Mouse (Mus musculus) c-Kit-positive CD71-positive TER-119-negative erythroid progenitor cells, embryonic 14.5 days (primary cell): ENCODE results near the gene Tmem54.

Source experiments
- DNase-seq: peaks from one replicate; pipeline ENCODE4 v3.0.0-alpha.2; 2013; ENCODE audit warnings: low read depth

Tmem54 gene

DNA sequence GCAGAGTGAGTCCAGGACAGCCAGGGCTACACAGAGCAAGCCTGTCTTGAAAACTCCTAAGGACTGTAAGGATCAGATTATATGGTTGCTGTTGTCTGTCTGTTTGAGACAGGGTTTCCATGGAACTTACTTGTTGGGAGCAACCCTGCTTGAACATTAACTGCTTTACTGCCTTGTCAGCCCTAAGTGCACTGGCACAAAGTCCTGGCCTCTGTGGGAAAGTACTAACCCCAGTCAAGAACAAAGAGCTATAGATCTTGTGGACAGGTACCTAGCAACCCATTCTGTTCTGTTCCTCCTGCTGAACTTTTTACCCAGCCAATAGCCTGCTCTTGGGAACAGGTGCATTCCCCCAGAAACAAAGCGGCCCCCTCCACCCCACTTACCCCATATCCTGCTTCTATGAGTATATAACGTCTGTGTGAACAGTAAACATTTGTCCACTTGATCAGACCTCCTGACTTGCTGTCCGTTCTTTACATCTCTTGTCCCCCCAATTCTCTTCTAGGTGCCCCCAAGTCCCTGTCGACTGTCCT, 46.0 kb downstream of the Tmem54 start:
- DNase-seq: no peak

GRCm38 (mm10) chr4:129157541-129157940, 52.2 kb downstream of the Tmem54 start:
- no peak for DNase-seq

- DNase-seq: peak; percentile 44
These were observed 53.2 kb downstream of the Tmem54 start for GRCm38 (mm10) chr4:129158549-129158948.

GRCm38 (mm10) chr4:129161076-129161475, 55.7 kb downstream of the Tmem54 start:
- no peak for DNase-seq
